Mouse (Mus musculus) embryonic fibroblast, embryonic 13.5 days (primary cell): ENCODE data around the gene Gm20767. TPM values are rescaled to one million over a fixed set of nuclear protein-coding genes. Genes with fewer than 3 reads are reported as not detected.

ENCODE experiments used
- polyA plus RNA-seq: library from polyadenylated mRNA; stranded (reverse); fragments of >200 nt; gene quantifications from 2 replicates; pipeline ENCODE4 v1.2.4, GENCODE M21; 2011; ENCODE audit warnings: low read depth; ENCODE audit not compliant: missing spikeins, insufficient read length

The Gm20767 gene
- polyA plus RNA-seq, 1 experiment: not detected

Other genes with a start within 250 kb of the Gm20767 start
- gene Tcstv1, start 245.5 kb upstream of the Gm20767 start, polyA plus RNA-seq: not detected in 2 replicates
- not detected in 2 replicates for gene Gm21761, start 211.0 kb upstream of the Gm20767 start, polyA plus RNA-seq
- not detected in 2 replicates for gene B020031M17Rik, start 189.4 kb upstream of the Gm20767 start, polyA plus RNA-seq
- not detected in 2 replicates for gene Gm36079, start 113.2 kb upstream of the Gm20767 start, polyA plus RNA-seq
- not detected in 2 replicates for gene Gm21188, start 88.1 kb upstream of the Gm20767 start, polyA plus RNA-seq
- gene Gm21818, start 32.2 kb downstream of the Gm20767 start, polyA plus RNA-seq: not detected in 2 replicates
- gene Gm21762, start 75.7 kb downstream of the Gm20767 start, polyA plus RNA-seq: not detected in 2 replicates
- gene Gm21731, start 98.9 kb downstream of the Gm20767 start, polyA plus RNA-seq: not detected in 2 replicates
- not detected in 2 replicates for gene AF067061, start 122.9 kb downstream of the Gm20767 start, polyA plus RNA-seq
- gene BC147527, start 160.1 kb downstream of the Gm20767 start, polyA plus RNA-seq: not detected in 2 replicates
- gene Tcstv3, start 176.6 kb downstream of the Gm20767 start, polyA plus RNA-seq: not detected in 2 replicates